Mouse (Mus musculus): ENCODE results near the gene Rbfox1.

DNA sequence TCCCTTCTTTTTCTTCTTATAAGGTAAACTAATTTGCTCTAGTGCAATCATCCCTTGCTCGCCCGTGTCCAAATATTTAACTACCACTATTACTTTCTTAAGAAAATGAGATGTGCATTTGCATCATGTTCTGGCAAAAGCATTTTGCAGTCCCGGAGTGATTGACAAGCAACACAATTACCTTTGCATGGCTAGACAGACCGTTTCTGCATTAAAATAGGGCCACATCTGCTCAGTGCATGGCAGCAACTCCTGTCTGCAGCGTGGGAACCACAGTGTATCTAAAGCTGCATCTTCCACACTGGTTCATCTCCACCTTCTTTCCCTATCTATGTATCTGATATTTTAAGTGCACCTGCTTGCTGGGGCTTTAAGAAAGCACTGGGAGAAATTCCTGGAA is 1473.9 kb downstream of the Rbfox1 start:
- TF ChIP-seq POLR2A (IDR thresholded peaks at IDR 0.05; ENCODE audit: borderline replicate concordance, extremely low read depth, insufficient read depth, insufficient read length, poor library complexity, severe bottlenecking), result no peak
- TF ChIP-seq CTCF (IDR thresholded peaks at IDR 0.05; ENCODE audit: borderline replicate concordance, extremely low read depth, insufficient read depth, insufficient read length), result no peak

Measured in brain, embryonic 14.5 days (tissue).